Mouse (Mus musculus): ENCODE measurements around the gene Fmo1.

Fmo1 gene

DNA sequence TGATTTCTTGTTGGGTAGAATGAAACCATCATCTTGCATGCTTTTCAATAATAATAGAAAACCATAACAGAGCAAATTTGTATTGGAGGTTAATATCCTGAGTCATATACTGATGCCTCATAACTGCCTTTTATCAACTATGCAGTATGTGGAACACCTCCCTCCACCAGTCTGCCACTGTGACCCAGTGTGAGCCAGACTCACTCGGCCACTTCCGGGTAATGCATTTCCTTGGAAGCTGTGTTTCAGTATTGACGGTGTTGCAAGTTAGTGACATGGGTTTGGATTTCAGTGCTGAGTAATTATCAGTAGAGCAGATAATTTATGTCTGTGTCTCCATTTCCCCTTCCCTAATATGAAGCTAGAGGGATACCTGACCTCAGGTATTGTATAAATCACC is 2.8 kb downstream of the Fmo1 start:
- no peak for DNase-seq (ENCODE audit: low spot score in 2 of 2)

DNA sequence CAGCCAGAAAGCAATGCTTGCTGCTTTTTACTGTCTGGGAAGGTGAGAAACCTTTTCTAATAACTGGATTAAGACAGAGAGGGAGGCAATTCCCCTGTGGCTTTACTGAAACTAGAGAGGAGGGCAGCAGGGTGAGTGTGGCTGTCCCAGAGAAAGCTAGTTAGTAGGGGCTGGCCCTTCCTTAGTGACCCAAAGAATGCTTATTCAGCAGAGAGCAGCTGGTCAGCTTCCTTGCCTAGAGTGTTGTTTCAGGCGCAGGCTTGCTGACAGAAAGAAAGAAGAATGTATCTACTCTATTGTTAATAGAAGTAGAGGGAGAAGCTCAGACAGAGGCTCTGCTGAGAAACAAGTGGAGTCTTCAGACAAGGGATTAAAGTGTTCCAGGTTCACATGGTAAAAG is 4.1 kb downstream of the Fmo1 start:
- DNase-seq (ENCODE audit: low spot score in 2 of 2), result no peak

DNA sequence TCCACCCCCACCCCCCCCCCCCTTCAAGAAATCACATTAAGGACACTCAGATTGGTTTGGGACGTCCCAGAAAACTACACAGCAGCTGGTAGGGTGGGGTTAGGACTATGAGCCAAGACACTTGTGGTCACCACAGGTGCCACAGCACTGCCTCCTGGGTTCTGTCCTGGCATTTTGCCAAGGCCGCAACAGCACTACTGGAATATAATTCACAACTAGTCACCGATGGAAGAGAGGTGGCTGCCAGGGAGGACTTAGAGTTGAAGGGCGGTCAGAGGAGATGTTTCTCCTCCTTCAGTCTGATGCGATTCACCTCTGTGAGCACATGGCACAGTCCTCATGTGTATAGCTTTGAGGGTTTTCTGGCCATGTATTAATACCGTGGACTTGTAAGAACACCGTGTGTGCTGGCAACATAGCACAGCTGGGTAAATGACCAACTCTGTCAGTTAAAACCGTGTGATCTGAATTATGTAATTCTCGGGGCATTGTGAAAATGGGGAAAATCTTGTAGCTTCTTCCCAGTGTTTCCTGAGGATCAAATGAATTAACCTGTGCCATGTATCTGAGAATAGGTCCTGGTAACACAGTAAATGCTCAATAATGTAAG is 6.3 kb downstream of the Fmo1 start:
- DNase-seq (ENCODE audit: low spot score in 2 of 2), result no peak

DNA sequence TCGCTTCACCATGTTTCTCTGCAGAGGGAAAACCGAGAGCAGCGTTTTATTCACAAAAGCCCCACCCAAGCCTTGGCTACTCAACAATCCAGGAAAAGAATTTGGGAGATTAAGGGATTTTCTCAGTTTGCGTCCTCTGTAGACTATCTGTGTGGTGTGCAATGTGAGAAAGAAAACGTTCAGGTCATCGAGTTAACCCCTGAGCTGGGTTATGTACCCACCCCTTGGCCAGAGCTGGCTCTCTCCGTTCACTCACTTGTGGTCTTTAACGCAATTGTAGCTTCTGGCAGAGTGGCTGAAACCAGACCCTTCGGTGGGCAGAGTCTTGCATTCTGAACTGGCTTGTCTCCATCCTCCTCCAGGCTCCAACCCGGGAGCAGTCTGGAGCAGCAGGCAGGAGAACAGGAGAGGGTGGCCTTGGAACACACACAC is 6.8 kb downstream of the Fmo1 start:
- DNase-seq (ENCODE audit: low spot score in 2 of 2), result peak in 1 of 2 experiments; percentile 8

DNA sequence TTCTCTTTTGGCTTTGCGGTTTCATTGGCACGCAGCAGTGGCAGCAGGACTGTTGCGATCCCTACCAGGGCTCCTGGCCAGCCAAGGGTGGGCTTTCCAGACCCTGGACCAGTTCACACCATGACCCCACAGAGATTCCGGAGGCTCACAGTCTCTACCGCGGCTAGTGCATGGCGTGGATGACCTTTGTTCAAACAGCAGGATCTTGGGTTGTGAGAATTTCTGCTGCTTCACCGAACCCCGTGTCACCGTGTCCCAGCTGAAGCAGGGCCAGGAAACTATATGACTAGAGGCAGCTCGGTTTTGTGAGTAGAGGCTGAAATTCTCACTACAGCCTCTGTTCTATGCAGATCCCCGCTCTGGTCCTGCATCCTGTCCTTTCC is 7.7 kb downstream of the Fmo1 start:
- DNase-seq (ENCODE audit: low spot score in 2 of 2), result peak in 1 of 2 experiments; percentile 9

DNA sequence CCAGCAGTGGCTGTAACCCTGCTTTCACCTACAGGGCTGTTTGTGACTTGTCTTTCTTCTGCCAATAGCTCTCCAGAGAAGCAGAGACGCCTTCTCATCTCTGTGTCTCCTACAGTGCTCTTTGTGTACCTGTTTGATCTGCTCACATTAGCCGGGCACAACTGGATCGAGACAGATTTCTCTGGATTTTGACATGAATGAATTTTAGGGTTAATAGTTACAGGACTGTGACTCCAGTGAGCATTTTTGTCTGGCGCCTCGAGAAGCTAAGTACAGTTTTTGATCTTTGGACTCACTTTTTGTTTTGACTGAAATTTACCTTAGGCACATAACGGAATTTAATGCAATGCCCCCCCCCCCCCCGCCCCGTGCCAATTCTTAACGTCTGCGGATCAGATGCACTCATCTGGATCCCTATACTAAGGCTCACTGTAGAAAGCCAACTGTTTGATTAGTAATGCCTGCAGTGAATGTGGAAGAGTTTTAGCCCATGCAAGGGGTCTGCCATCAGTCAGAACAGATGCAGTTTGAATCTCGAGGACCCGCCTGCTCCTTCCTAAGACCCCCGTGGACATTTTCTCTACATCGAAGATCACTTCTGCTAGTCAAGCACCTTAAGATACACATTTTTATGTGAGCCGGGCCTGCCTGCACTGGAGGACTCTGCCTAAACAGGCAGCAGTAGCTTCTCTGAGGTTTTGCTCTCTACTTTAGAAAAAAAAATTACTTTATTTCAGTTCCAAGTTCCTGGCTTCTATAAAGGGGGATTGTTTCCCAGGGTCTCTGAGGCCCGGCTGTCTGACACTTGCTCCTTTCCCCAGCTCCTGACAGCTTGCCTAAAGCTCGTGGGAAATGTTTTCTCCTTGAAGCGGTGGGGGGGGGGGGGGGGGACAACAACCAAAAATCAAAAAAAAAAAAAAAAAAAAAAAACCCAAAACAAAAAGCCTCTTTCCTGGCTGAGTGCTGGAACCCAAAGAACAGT is 8.4 kb downstream of the Fmo1 start:
- no peak for DNase-seq (ENCODE audit: low spot score in 2 of 2)

DNA sequence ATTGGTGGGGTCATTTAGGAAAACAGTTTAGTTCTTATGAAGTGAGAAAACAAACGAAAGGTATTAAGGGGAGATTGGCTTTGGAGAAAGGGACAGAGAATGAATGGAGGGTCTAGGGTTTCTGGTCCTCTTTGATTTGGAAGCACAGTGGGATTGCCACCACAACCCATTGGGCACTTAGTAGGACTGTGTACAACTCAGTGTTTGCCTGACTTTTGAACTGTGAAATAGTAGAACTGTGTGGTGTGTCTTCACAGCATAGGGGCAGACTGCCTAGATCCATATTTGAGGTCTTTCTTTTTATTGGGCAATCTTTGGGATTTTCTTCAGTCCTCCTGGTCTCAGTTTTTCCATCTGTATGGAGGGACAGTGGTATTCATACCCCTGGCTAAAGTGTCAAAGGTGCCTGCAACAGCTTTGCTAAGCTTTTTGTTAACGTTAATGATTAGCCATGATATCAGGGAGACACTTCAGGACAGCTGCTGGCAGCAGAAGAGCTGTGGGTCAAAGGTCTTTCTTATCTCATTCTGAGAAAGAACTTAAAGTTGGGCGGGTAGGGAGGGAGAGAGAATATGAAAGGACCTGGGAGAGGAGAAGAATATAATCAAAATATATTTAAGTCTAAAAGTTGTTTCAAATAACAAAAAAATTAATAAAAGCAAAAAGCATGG is 12.5 kb downstream of the Fmo1 start:
- no peak for DNase-seq (ENCODE audit: low spot score in 2 of 2)

DNA sequence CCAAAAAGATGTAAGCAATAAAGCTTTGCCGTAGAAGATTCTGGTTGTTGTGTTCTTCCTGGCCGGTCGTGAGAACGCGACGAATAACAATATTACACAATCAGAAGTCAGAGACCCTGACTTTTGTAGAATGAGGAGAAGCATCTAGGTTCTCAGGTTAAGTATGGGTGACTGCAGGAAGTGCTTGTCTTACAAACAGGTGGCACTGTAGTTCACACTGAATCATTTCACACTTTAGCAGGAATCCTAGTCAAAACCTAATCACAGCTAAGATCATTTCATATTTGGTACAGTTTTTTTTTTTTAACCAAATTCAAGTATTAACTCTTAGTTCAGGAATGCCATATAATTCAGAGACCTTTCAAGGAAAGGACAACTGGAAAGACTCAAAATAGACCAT is 18.9 kb downstream of the Fmo1 start:
- no peak for DNase-seq (ENCODE audit: low spot score in 2 of 2)

DNA sequence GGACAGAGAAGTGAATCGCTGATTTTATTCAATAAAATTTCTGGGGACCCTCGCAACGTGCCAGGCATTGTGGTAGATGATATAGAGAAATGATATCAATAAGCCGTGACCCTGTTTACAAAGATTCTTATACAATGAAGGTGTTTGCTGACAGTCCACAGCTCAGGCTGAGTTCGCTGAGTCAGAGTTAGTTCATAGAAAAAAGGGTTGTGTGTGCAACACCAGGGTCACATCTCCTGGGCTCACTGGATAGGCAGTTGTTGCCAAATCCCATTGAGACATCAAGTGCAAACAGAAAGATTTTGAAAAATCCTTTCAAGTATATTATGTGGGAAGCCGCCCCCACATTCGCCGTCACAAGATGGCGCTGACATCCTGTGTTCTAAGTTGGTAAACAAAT is 26.2 kb downstream of the Fmo1 start:
- DNase-seq (ENCODE audit: low spot score in 2 of 2), result no peak

DNA sequence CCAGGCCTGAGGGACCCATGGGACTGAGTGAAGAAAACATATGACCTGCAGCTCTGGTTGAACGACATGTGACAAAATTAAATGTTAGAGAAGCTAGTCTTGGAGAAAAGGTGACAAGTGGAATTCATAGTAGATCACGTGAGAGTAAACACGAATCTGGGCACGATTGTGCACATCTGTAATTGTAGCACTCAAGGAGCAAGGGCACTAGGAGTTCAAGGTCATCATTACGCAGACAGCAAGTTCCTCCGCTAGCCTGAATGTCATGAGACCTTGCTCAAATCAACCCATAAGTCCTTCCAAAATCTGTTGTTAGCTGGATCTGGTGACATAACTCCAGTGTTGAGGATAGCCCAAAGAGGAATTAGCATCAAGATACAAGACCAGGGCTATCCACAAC is 27.4 kb downstream of the Fmo1 start:
- DNase-seq (ENCODE audit: low spot score in 2 of 2), result no peak

DNA sequence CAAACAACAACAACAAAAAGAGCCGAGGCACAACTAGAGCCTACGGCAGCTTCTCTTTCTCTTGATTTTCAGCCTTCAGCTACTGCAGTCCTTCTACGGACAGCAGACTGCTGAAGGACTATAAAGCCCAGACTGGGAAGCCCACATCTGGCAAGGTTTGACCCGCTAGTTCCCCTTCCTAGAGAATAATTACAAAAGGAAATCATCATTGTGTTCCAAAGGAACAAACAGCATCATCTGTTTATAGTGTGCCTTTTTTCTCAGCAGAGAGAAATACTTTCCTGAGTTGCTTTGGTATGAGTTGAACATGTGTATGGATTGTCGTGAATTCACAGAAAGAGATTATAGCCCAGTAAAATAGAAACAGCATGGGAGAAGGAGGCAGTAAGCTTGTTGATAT is 32.1 kb downstream of the Fmo1 start:
- no peak for DNase-seq (ENCODE audit: low spot score in 2 of 2)

DNA sequence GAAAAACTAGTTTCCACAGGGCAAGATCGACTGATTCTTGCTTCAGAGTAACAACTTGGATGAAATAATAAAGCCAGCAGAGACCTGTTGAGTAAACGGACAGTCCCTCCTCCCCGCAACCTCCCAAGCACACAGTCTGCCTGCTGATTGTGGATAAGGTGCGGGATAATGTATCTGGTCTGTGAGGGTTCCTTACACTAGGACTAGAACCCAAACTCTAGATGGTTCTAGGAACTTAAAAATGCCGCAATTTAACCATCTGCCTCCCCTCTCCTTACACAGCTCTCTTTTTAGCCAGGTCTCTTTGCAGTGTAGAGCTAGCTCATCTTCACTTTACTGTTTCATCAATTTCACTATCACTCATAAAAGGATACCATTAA is 33.8 kb downstream of the Fmo1 start:
- no peak for DNase-seq (ENCODE audit: low spot score in 2 of 2)

DNA sequence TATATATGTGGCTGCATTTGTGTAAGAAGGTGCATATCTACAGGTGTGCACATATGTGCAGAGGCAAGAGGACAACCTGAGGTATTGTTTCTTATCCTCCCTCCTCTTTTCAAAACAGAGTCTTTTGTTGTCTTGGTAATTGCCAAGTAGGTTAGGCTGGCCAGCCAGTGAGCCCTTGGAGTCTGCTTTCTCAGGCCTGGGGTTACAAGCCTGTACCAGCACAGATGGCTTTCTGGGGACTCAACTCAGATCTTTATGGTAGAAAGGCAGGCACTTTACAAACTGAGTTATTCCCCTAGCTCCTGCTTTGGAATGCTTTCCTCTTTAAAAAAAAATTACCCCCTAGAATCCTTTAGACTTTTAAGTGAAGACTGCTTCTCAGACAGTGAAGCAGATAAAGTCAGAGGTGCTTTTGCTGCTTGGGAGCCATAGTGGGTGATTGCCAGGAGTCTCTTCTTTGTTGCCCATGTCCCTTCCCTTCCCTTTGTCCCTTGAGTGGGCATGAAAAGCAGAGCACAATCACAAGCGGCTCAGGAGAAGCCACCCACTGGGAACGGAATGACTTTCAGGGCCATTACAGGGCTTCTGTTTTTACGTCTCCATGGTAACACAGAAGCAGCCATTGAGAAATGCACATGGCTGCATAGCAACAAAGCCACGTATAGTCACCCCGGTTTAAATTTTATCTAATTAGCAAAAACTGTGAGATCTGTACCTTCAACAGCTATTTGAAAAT is 34.4 kb downstream of the Fmo1 start:
- DNase-seq (ENCODE audit: low spot score in 2 of 2), result no peak

DNA sequence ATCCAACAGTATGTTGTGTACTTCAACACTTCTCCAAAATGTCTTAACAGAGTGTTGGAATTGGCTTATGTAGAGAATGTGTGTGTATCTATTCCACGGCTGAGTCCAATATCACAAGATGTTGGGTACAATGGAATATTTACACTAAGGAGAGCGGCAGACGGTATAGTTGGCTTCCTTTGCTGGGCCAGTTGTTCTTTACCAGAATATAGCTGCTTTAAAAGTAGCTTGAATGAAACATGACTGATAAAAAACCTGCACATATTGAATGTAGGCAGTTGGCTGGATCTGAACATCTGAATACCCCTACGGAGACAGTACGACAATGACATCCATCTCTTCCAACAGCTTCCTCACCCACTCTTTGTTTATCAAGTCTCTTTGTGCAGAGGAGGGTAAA is 47.1 kb downstream of the Fmo1 start:
- DNase-seq (ENCODE audit: low spot score in 2 of 2), result no peak

DNA sequence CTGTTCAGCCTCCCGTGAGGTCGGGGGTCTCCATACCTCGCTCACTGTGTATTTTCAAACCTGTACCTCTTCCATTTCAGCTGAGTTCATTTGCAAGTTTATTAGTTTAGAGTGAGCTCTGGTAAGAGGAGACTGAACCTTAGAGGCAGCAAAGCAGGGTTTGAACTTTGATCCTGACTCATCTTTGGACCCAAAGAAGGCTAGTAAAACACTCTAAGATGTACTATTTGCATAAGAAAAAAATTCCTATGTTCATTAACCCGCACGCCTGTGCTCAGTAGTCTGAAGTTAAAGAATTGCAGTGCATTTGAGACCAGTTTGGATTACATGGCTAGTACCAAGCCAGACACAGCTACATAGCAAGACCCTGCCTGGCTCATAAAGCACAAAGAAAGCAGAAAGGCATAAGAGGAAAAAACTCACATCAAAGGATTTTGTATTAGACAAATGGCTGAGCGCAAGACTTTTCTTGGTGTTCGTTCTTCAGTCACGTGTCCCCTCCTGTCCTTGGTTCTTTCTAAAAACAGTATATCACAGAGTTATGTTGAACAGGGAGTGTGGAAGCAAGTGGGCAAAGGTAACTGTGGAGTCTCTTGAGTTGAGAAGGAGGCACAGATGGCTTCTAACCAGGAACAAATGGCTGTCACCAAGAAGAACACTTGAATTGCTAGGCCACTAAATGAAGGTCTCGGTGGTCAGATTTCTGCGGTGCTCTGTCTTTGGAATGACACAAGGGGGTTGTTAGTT is 50.9 kb downstream of the Fmo1 start:
- DNase-seq (ENCODE audit: low spot score in 2 of 2), result no peak

DNA sequence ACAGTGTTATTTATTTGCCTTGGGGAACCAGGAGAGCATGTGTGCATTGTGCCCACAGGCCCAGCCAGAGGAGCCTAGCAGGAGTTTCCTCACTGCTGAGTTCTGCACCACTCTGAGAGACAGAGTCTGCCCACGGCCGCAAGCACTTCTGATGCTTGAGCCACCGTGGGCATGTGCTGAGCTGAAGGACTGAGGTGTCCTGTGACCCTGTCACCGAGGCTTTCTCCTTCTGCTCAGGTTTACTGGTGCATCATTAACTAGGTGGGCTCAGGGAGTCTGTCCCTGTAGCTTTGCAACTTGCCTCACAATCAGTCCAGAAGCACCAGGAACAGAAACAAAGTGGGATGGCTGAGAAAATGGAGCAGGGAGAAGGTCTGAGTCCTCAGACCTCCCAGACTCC is 51.5 kb downstream of the Fmo1 start:
- no peak for DNase-seq (ENCODE audit: low spot score in 2 of 2)

DNA sequence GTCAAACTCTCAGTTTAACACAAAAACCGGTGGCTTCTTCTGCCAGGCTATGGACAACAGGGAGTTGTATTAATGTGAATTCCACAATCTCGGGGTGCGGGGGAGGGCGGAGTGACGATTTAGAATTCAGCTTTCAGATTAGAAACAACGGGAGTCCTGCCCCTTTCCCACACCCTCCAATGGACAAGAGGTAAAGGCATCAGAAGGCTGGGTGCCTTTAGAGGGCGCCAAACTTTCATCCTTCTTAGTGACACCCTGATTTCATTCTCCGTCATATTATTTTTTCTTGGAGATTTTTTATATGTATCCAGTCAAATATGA is 52.6 kb downstream of the Fmo1 start, which contains the start of gene Fmo4:
Gene Fmo4 (minus strand): TSS at position 137 of the 321 bp plus-strand sequence.
- DNase-seq (ENCODE audit: low spot score in 2 of 2), result no peak

DNA sequence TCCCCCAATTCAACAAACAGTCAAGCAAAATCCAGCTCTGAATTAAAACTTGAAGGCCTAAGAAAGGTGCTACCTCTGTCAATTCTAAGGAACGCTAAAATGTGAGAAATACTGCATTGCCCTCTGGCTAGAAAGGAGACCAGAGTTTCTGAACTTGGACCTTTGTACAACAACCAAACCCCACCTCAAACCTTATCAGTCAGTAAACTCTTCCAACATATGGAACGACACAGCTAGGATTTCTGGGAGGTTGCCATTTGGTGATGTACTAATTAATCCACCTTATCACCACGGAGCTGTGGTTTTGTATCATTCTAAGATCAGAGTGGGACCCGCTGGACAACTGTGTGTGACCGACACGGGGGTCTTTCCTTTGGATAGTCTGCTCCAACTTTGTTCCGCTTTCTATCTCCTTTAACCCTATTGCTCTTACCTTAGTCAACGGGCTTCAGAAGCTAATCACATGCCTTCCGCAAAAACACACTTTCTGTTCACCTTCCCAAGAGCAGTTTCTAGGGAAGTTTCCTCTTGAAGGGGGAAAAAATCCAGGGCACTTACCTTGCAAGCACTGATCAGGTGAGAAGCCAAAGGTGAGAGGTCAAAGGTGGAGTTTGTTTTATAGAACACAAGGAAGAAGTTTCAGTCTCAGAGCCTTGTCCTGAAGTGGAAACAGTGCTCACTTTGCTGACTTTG is 53.1 kb downstream of the Fmo1 start:
- no peak for DNase-seq (ENCODE audit: low spot score in 2 of 2)

DNA sequence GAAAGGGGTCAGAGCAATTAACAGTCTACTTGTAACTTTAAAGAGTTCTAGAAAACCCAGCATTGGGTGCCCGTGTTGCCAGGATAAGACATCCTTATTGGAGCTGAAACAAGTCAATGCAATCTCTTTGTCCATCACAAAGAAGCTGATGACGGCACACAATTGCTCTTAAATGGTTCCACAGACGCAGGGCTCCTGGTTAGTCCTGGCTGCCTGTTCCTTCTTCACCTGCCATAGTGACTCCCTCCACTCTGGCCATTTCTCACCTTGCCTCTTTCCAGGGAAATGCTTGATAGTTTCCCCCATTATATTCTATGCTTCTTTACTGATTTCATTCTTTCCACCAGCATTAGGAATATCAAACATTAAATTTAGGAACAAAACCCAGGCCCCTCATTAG is 57.9 kb downstream of the Fmo1 start:
- no peak for DNase-seq (ENCODE audit: low spot score in 2 of 2)

DNA sequence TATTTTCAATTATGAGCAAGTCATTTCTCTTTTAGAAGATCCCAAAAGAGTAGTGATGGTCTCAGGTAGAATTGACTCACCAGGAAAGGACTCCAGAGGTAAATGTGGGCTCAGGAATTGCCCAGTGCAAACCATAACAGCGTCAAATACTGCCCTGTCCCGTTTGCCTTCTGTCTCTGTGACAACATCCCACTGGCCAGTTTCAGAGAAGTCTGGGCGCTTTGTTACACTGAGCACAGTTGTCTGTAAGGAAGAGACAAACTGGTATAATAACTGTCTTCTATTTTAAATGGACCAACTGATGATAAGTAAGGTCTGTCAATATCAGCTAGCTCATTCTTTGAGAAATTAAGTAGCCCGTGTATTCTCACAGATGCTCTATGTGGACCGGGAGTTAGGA is 59.0 kb downstream of the Fmo1 start:
- no peak for DNase-seq (ENCODE audit: low spot score in 2 of 2)

DNA sequence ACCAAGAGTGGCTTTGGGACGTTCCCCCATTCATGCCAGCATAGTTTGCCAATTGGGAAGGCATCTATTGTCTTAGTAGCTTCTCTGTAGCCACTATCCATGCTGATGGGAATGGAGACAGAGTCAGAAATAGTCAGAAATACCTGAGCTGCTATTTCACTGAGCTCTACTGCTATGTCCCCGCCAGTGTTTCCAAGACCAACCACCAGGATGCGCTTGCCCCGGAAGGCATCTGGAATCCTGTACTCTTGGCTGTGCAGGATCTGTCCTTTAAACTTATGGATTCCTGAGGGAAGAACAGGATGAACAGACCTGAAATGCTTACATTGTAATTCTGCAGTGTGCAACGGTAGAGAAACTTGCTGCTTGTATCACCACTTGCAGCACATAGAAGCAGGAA is 61.4 kb downstream of the Fmo1 start:
- no peak for DNase-seq (ENCODE audit: low spot score in 2 of 2)
